Mouse (Mus musculus): ENCODE measurements around the gene H2afv. TPM values are rescaled to one million over a fixed set of nuclear protein-coding genes. Genes with fewer than 3 reads are reported as not detected.
"Not testable (repeated sequence)": the region's sequence is repeated elsewhere in the genome, so short reads cannot be mapped to it uniquely, and the experiment has no call there.

Gene H2afv
- polyA plus RNA-seq, 1 experiment from 2014 or later: 591 TPM

DNA sequence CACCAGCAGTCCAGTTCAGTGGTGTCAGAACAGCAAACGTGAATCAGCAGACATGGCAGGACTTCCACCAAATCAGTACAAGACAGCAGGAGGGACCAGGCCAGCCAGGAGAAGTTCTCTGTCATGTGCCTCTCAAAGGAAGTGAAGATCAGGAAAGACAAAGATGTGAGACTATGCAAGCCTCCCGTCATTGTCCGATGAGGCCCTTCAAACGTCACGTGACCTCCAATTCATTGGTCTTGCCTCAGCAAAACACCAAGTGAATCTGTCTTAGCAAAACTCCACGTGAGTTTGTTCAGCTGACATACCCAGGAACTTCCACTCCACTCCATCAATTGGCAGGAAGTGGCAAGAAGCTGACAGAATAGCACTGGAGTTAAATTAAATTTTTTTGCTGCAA is 11.8 kb upstream of the H2afv start:
- Histone ChIP-seq H3K36me3 (no peaks in the 10 kb centered on the region), H3K4me3 (no peak overlapping the region), H3K4me1 (no peaks in the 10 kb centered on the region), H3K27me3 (no peaks in the 10 kb centered on the region), H3K9ac (no peak overlapping the region), H3K9me3 (replicated peaks) (0 out of 2 replicates have a peak, but pooled peaks cover 2% of the 10 kb centered on the region), H3K4me2 (replicated peaks) (no peak overlapping the region), H3K27ac (no peak overlapping the region)
- WGBS: 80% methylated on average over 6 of the region's 6 CpGs
- no peak for ATAC-seq (ENCODE audit: low FRiP score)

DNA sequence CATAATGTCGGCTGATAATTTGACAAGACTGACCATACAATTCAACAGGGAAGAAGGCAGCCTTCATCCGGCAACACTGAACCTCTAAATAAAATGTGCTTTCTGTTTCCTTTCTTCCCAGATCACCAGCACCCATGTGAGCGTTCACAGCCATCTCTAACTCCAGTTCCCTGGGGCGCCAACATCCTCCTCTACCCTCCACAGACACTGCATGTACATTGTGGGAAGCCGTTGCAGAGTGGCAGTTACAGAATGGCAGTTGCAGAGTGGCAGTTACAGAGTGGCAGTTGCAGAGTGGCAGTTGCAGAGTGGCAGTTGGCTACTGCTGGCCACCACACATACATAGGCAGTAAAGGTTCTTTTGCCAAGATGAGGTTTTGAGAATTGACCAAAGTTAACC is 3.9 kb upstream of the H2afv start:
- not testable (repeated sequence) for H3K4me3 ChIP-seq; H3K4me1 ChIP-seq; H3K27me3 ChIP-seq; H3K4me2 ChIP-seq (replicated peaks); ATAC-seq (ENCODE audit: low FRiP score); H3K36me3 ChIP-seq; H3K9ac ChIP-seq; H3K9me3 ChIP-seq (replicated peaks); H3K27ac ChIP-seq
- 95% methylated on average over 5 of the region's 5 CpGs for whole genome bisulfite sequencing

DNA sequence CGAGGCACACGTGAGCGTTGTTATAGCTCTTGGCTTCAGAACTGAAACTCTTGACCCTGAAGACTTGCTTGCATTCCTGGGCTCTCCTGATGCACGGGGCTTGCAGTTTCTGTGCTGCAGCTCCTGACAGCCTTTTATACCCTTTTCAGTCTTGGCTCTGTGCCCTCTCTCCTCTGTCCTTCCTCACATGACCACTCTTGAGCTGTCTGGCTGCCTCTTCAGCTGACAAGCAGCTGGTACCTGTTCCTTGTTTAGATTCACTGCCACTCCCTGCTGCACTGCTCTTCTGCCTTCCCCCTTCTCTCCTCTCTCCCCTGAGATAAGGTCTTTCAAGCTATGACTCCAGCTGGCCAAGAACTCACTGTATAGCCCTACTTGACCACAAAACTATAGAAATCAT is 3.2 kb upstream of the H2afv start:
- 91% methylated on average over 4 of the region's 4 CpGs for WGBS
- no peak overlapping the region for H3K27ac ChIP-seq
- H3K27me3 ChIP-seq: no peaks in the 10 kb centered on the region
- H3K4me3 ChIP-seq: no peak overlapping the region
- H3K4me1 ChIP-seq: peaks cover 7% of the 10 kb centered on the region
- no peaks in the 10 kb centered on the region for H3K36me3 ChIP-seq
- H3K9me3 ChIP-seq (replicated peaks): no peaks in the 10 kb centered on the region
- ATAC-seq (ENCODE audit: low FRiP score): no peak
- H3K9ac ChIP-seq: no peak overlapping the region
- H3K4me2 ChIP-seq (replicated peaks): no peak overlapping the region

DNA sequence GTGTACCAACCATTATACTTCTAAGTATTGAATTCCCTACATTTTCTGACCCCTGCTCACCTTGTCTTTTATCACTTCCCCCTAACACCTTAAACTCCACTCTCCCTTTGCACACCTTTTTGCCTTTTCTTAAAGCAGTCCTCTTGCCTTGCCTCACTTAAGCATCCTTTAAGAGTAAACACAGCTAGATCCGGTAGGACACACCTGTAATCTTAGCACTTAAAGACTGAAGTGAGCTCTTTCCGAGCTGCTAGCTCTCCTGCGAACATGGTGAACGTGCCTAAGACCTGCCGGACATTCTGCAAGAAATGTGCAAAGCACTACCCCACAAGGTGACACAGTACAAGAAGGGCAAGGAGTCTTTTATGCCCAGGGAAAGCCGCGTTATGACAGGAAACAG is 1.7 kb upstream of the H2afv start:
- Histone ChIP-seq H3K27me3 (no peaks in the 10 kb centered on the region), H3K27ac (no peak overlapping the region), H3K4me1 (peaks cover 7% of the 10 kb centered on the region), H3K4me3 (no peak overlapping the region), H3K9me3 (replicated peaks) (no peaks in the 10 kb centered on the region), H3K36me3 (0 out of 2 replicates have a peak, but pooled peaks cover 3% of the 10 kb centered on the region), H3K9ac (no peak overlapping the region), H3K4me2 (replicated peaks) (no peak overlapping the region)
- ATAC-seq (ENCODE audit: low FRiP score): no peak
- WGBS: 91% methylated on average over 7 of the region's 7 CpGs

DNA sequence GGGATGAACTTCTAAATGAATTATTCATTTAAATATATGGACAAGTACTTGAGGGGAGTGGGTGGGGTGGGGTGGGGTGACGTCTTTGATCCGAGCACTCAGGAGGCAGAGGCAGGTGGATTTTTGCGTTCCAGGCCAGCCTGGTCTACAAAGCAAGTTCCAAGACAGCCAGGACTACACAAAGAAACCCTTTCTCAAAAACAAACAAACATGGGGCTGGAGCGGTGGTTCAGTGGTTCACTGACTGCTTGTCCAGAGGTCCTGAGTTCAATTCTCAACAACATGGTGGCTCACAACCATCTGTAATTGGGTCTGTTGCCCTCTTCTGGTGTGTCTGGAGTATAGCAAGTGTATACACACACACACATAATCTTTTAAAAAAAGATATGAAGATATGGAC is 1.2 kb upstream of the H2afv start:
- no peaks in the 10 kb centered on the region for H3K27me3 ChIP-seq
- ATAC-seq (ENCODE audit: low FRiP score): no peak
- WGBS: 78% methylated on average over 4 of the region's 4 CpGs
- no peak overlapping the region for H3K4me3 ChIP-seq
- H3K9me3 ChIP-seq (replicated peaks): no peaks in the 10 kb centered on the region
- H3K27ac ChIP-seq: no peak overlapping the region
- H3K36me3 ChIP-seq: 0 out of 2 replicates have a peak, but pooled peaks cover 4% of the 10 kb centered on the region
- peaks cover 7% of the 10 kb centered on the region for H3K4me1 ChIP-seq
- no peak overlapping the region for H3K4me2 ChIP-seq (replicated peaks)
- H3K9ac ChIP-seq: no peak overlapping the region

DNA sequence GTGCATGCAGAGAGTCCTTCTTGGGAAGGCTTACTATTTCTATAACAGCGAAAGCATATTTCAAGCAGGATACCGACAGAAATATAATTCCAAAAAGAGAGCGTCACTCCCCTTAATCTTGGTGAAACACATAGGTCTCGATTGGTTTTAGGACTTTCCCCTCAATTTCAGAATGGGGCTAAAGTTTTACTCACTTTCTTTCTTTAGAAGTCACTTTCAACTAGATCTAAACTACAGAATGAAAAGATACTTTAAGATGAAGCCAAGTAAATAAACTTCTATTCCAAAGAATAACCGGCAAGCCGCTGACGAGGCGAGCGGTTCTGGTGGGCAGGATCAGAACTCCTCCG is 541 bp downstream of the H2afv start:
- under 1% methylated on average over 10 of the region's 10 CpGs for WGBS
- ATAC-seq (ENCODE audit: low FRiP score): no peak
- Histone ChIP-seq H3K4me1 (peaks cover 7% of the 10 kb centered on the region), H3K27ac (peak overlapping the region; percentile 94), H3K4me3 (peak overlapping the region; percentile 79), H3K36me3 (0 out of 2 replicates have a peak, but pooled peaks cover 4% of the 10 kb centered on the region), H3K4me2 (replicated peaks) (peak overlapping the region; percentile 70), H3K9ac (peak overlapping the region; percentile 91), H3K9me3 (replicated peaks) (no peaks in the 10 kb centered on the region), H3K27me3 (no peaks in the 10 kb centered on the region)

DNA sequence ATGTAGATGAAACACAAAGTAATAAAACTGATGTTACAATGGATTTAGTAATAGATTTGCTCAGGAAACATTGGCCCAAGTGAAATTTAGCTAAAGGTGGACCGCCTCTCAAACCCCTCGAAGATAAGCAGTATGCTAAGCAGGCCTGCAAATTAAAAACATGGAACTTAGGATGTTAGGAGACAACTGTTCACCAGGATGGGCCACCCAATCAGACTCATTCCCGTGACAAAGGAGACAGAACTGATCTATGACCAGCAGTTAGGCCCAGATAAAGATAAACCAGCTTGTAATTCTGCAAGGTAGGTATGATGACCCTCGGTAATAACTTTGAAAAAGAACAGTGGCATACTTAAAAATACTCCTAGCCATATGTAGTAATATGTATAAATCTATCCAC is 1.1 kb downstream of the H2afv start:
- H3K4me1 ChIP-seq: peaks cover 7% of the 10 kb centered on the region
- H3K9ac ChIP-seq: peak overlapping the region; percentile 91
- WGBS: 56% methylated on average over 4 of the region's 4 CpGs
- H3K4me2 ChIP-seq (replicated peaks): peak overlapping the region; percentile 70
- no peak overlapping the region for H3K27ac ChIP-seq
- no peaks in the 10 kb centered on the region for H3K27me3 ChIP-seq
- H3K9me3 ChIP-seq (replicated peaks): no peaks in the 10 kb centered on the region
- no peak for ATAC-seq (ENCODE audit: low FRiP score)
- peak overlapping the region; percentile 79 for H3K4me3 ChIP-seq
- 0 out of 2 replicates have a peak, but pooled peaks cover 4% of the 10 kb centered on the region for H3K36me3 ChIP-seq

DNA sequence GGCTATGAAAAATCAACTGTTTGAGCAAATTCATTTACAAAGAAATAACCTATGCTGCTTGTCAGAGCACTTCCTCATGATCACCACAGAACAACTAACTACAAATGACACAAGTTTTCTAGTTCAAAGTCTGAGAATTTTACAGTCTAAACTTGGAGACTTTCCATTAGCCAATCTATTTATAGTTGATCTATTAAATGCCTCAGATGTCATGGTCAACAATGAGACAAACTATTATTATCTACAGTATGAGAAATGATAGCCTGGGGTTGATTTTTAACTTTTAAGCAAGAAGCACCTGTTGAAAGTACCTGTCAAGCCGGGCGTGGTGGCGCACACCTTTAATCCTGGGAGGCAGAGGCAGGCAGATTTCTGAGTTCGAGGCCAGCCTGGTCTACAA is 1.7 kb downstream of the H2afv start:
- no peak overlapping the region for H3K4me2 ChIP-seq (replicated peaks)

DNA sequence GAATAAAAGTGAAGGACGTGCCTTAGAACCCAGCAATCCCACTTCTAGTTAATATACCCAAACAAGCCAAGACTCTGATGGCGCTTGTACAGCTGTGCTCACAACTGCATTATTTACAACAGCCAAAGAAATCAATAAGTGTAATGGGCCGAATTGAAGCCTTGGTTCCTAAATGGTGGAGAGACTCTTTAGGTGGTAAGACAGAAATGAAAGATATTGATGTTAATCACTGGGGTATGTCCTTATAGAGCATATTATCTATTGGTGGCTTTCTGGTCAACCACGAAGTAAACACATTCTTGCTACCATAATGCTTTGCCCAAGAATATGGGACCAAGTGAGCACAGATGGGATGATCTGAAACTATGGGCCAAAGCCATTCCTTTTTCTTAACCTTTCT is 4.1 kb downstream of the H2afv start:
- WGBS: 89% methylated on average over 4 of the region's 4 CpGs
- H3K9ac ChIP-seq: no peak overlapping the region

More for the DNA sequence above, 1.7 kb downstream of the H2afv start:
- no peak for ATAC-seq (ENCODE audit: low FRiP score)
- Histone ChIP-seq H3K36me3 (peaks cover 7% of the 10 kb centered on the region), H3K27me3 (no peaks in the 10 kb centered on the region), H3K4me1 (peaks cover 7% of the 10 kb centered on the region), H3K9me3 (replicated peaks) (no peaks in the 10 kb centered on the region), H3K27ac (no peak overlapping the region), H3K4me3 (no peak overlapping the region), H3K9ac (no peak overlapping the region)
- WGBS: 97% methylated on average over 4 of the region's 4 CpGs

DNA sequence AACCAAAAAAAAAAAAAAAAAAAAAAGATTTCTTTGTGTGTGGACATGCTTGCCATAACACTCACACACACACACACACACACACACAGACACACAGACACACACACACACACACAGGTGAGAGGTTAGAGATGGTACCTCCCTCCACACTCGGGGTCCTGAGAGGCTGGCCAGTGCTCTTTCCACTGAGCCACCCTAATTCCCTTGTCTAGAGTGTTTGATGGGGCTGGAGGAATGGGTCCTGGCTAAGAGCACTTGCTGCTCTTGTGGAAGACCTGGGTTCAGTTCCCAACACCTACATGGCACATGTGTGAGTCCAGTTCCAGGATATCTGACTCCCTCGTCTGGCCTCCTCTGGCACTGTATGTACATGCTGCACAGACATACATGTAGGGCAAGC is 6.6 kb downstream of the H2afv start:
- Histone ChIP-seq H3K36me3 (peaks cover 48% of the 10 kb centered on the region), H3K9me3 (replicated peaks) (no peaks in the 10 kb centered on the region), H3K9ac (no peak overlapping the region), H3K4me2 (replicated peaks) (no peak overlapping the region), H3K27me3 (no peaks in the 10 kb centered on the region), H3K4me3 (no peak overlapping the region), H3K4me1 (no peaks in the 10 kb centered on the region), H3K27ac (no peak overlapping the region)
- 98% methylated on average over 2 of the region's 2 CpGs for WGBS
- ATAC-seq (ENCODE audit: low FRiP score): no peak

More for the DNA sequence above, 4.1 kb downstream of the H2afv start:
- H3K4me3 ChIP-seq: no peak overlapping the region
- no peak overlapping the region for H3K4me2 ChIP-seq (replicated peaks)
- no peak overlapping the region for H3K27ac ChIP-seq
- peaks cover 27% of the 10 kb centered on the region for H3K36me3 ChIP-seq
- no peaks in the 10 kb centered on the region for H3K9me3 ChIP-seq (replicated peaks)
- no peaks in the 10 kb centered on the region for H3K27me3 ChIP-seq
- H3K4me1 ChIP-seq: peaks cover 7% of the 10 kb centered on the region
- ATAC-seq (ENCODE audit: low FRiP score): no peak

DNA sequence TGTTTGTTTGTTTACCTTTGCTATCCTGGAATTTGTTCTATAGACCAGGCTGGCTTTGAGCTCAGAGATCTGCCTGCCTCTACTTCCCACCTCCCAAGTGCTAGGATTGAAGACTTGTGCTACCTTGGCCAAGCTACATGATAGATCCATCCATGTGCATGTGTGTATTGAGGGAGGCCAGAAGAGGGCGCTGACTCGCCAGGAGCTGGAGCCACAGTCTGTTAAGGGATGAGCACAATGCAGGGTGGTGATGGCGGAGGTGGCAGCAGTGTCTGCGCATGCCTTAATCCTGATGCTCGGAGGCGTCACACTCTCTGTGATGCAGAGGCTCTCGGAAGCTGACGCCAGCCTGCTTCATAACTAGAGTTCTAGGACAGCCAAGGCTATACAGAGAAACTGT is 7.8 kb downstream of the H2afv start:
- Histone ChIP-seq H3K9ac (no peak overlapping the region), H3K4me2 (replicated peaks) (no peak overlapping the region), H3K36me3 (peaks cover 60% of the 10 kb centered on the region), H3K4me3 (no peak overlapping the region), H3K27me3 (no peaks in the 10 kb centered on the region), H3K27ac (no peak overlapping the region), H3K4me1 (no peaks in the 10 kb centered on the region), H3K9me3 (replicated peaks) (no peaks in the 10 kb centered on the region)
- WGBS: 67% methylated on average over 8 of the region's 8 CpGs
- no peak for ATAC-seq (ENCODE audit: low FRiP score)

DNA sequence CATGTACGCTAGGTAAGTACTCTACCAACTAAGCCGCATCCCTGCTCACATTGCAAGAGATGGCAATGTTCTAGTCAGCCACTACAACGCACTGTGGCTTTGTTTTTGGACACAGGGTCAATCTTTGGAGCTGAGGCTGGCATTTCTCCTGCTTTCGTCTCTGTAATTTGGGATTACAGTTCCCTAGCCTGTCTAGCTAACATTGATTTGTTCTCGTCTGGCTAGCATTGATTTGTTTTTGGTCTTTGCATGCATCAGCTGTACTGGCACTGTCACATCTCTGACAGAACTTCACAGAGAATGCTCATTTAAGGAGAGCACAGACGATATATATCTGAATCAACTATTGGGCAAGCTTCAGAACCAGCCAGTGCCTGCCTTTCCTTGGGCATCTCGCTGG is 14.1 kb downstream of the H2afv start:
- Histone ChIP-seq H3K27ac (no peak overlapping the region), H3K27me3 (no peaks in the 10 kb centered on the region), H3K4me2 (replicated peaks) (no peak overlapping the region), H3K9me3 (replicated peaks) (no peaks in the 10 kb centered on the region), H3K4me3 (no peak overlapping the region), H3K36me3 (peaks cover 90% of the 10 kb centered on the region), H3K4me1 (no peaks in the 10 kb centered on the region), H3K9ac (no peak overlapping the region)
- ATAC-seq (ENCODE audit: low FRiP score): no peak
- 93% methylated on average over 7 of the region's 7 CpGs for WGBS

DNA sequence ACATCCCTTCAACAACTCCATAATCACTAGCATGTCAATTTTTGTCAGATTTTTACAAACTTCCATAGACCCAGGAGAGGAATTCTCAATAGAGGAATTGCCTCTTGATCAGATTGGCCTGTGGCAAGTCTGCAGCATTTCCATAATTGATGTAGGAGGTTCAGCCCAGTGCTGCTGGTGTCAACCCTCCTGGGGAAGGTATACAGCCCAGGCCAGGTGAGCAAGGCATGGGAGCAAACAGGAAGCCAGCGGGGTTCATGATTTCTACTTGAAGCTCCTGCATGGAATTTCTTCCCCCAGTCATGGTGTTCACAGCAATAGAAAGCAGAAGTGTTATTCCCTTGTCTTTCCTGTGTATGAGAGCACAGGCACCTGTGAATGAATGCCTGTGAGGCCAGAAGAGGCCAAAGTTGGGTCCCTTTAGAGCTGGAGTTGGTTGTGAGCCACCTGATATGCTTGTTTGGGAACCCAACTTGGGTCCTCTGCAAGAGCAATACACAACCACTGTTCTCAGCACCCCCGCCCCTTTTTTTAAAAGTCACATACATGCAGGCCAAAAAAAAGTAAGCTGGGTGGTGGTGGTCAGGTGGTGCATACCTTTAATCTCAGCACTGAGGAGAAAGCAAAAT is 23.4 kb downstream of the H2afv start:
- Histone ChIP-seq H3K27me3 (no peaks in the 10 kb centered on the region), H3K27ac (no peak overlapping the region), H3K36me3 (peaks cover 57% of the 10 kb centered on the region), H3K9ac (no peak overlapping the region), H3K4me3 (no peak overlapping the region), H3K4me1 (peaks cover 17% of the 10 kb centered on the region), H3K4me2 (replicated peaks) (no peak overlapping the region), H3K9me3 (replicated peaks) (no peaks in the 10 kb centered on the region)
- 74% methylated on average over 2 of the region's 2 CpGs for whole genome bisulfite sequencing
- ATAC-seq (ENCODE audit: low FRiP score): no peak
